Mouse (Mus musculus): Measurements from ENCODE around the gene Pigx. TPM values are rescaled to one million over a fixed set of nuclear protein-coding genes. Genes with fewer than 3 reads are reported as not detected.
A peak's percentile ranks its signal among the peaks of the same experiment; 100 is the strongest.
"Not testable (repeated sequence)": the region's sequence is repeated elsewhere in the genome, so short reads cannot be mapped to it uniquely, and the experiment has no call there.

Gene Pigx
- polyA plus RNA-seq, 1 experiment = 30.3 TPM

- no peak for TF ChIP-seq CTCF (IDR thresholded peaks at IDR 0.05; ENCODE audit: borderline replicate concordance, insufficient read depth, low read depth, low read length)
- no peak for TF ChIP-seq POLR2A (IDR thresholded peaks at IDR 0.05; ENCODE audit: borderline replicate concordance, insufficient read depth, low read length)
- DNase-seq = no peak
- Histone ChIP-seq H3K27ac (ENCODE audit: insufficient read depth, low read length) (no peak overlapping the region), H3K4me1 (ENCODE audit: control insufficient read depth, insufficient read depth, low read length) (no peaks in the 10 kb centered on the region), H3K4me3 (replicated peaks; ENCODE audit: insufficient read depth, low read depth, low read length) (no peak overlapping the region), H3K27me3 (ENCODE audit: control insufficient read depth, insufficient read depth, low read length) (no peaks in the 10 kb centered on the region)
- WGBS = 78% methylated on average over 7 of the region's 7 CpGs
Measured at GRCm38 (mm10) chr16:32108170-32108569, 8.6 kb upstream of the Pigx start.

GRCm38 (mm10) chr16:32107342-32108045 lies 8.0 kb upstream of the Pigx start:
- DNase-seq = no peak
- TF ChIP-seq POLR2A (IDR thresholded peaks at IDR 0.05; ENCODE audit: borderline replicate concordance, insufficient read depth, low read length) (no peak), CTCF (IDR thresholded peaks at IDR 0.05; ENCODE audit: borderline replicate concordance, insufficient read depth, low read depth, low read length) (no peak)
- Histone ChIP-seq H3K27me3 (ENCODE audit: control insufficient read depth, insufficient read depth, low read length) (no peaks in the 10 kb centered on the region), H3K4me3 (replicated peaks; ENCODE audit: insufficient read depth, low read depth, low read length) (no peak overlapping the region), H3K4me1 (ENCODE audit: control insufficient read depth, insufficient read depth, low read length) (no peaks in the 10 kb centered on the region), H3K27ac (ENCODE audit: insufficient read depth, low read length) (no peak overlapping the region)
- WGBS = 97% methylated on average over 12 of the region's 12 CpGs

GRCm38 (mm10) chr16:32105698-32106097 lies 6.2 kb upstream of the Pigx start:
- TF ChIP-seq POLR2A (IDR thresholded peaks at IDR 0.05; ENCODE audit: borderline replicate concordance, insufficient read depth, low read length) = no peak
- TF ChIP-seq CTCF (IDR thresholded peaks at IDR 0.05; ENCODE audit: borderline replicate concordance, insufficient read depth, low read depth, low read length) = peak; percentile 19; the same call in 1 of the 2 replicates

GRCm38 (mm10) chr16:32102295-32102694 lies 2.8 kb upstream of the Pigx start:
- 86% methylated on average over 13 of the region's 13 CpGs for WGBS

More at GRCm38 (mm10) chr16:32105698-32106097, 6.2 kb upstream of the Pigx start:
- Histone ChIP-seq H3K27me3 (ENCODE audit: control insufficient read depth, insufficient read depth, low read length) (no peaks in the 10 kb centered on the region), H3K4me3 (replicated peaks; ENCODE audit: insufficient read depth, low read depth, low read length) (no peak overlapping the region), H3K27ac (ENCODE audit: insufficient read depth, low read length) (no peak overlapping the region), H3K4me1 (ENCODE audit: control insufficient read depth, insufficient read depth, low read length) (no peaks in the 10 kb centered on the region)
- DNase-seq = no peak
- WGBS = 89% methylated on average over 1 of the region's 1 CpGs

GRCm38 (mm10) chr16:32098897-32099637 lies 473 bp downstream of the Pigx start:
- Histone ChIP-seq H3K27me3 (ENCODE audit: control insufficient read depth, insufficient read depth, low read length) (no peaks in the 10 kb centered on the region), H3K27ac (ENCODE audit: insufficient read depth, low read length) (0 out of 2 replicates have a peak overlapping the region, but pooled peaks have one; percentile 5), H3K4me1 (ENCODE audit: control insufficient read depth, insufficient read depth, low read length) (peaks cover 2% of the 10 kb centered on the region; the same call in 1 of the 2 replicates), H3K4me3 (replicated peaks; ENCODE audit: insufficient read depth, low read depth, low read length) (peak overlapping the region; percentile 96)
- no peak for DNase-seq
- under 1% methylated on average over 39 of the region's 39 CpGs for WGBS
- TF ChIP-seq POLR2A (IDR thresholded peaks at IDR 0.05; ENCODE audit: borderline replicate concordance, insufficient read depth, low read length) (no peak), CTCF (IDR thresholded peaks at IDR 0.05; ENCODE audit: borderline replicate concordance, insufficient read depth, low read depth, low read length) (no peak)

More at GRCm38 (mm10) chr16:32102295-32102694, 2.8 kb upstream of the Pigx start:
- no peaks in the 10 kb centered on the region for H3K27me3 ChIP-seq (ENCODE audit: control insufficient read depth, insufficient read depth, low read length)
- TF ChIP-seq POLR2A (IDR thresholded peaks at IDR 0.05; ENCODE audit: borderline replicate concordance, insufficient read depth, low read length) (no peak), CTCF (IDR thresholded peaks at IDR 0.05; ENCODE audit: borderline replicate concordance, insufficient read depth, low read depth, low read length) (no peak)
- H3K4me3 ChIP-seq (replicated peaks; ENCODE audit: insufficient read depth, low read depth, low read length) = no peak overlapping the region
- H3K27ac ChIP-seq (ENCODE audit: insufficient read depth, low read length) = no peak overlapping the region
- DNase-seq = no peak
- H3K4me1 ChIP-seq (ENCODE audit: control insufficient read depth, insufficient read depth, low read length) = peaks cover 2% of the 10 kb centered on the region; the same call in 1 of the 2 replicates

- H3K4me1 ChIP-seq (ENCODE audit: control insufficient read depth, insufficient read depth, low read length); H3K27ac ChIP-seq (ENCODE audit: insufficient read depth, low read length); H3K4me3 ChIP-seq (replicated peaks; ENCODE audit: insufficient read depth, low read depth, low read length); DNase-seq; H3K27me3 ChIP-seq (ENCODE audit: control insufficient read depth, insufficient read depth, low read length): not testable (repeated sequence)
- WGBS = 94% methylated on average over 2 of the region's 2 CpGs
Measured at GRCm38 (mm10) chr16:32097757-32098156, 1.8 kb downstream of the Pigx start.

GRCm38 (mm10) chr16:32091466-32091865 lies 8.1 kb downstream of the Pigx start:
- TF ChIP-seq CTCF (IDR thresholded peaks at IDR 0.05; ENCODE audit: borderline replicate concordance, insufficient read depth, low read depth, low read length) (no peak), POLR2A (IDR thresholded peaks at IDR 0.05; ENCODE audit: borderline replicate concordance, insufficient read depth, low read length) (no peak)
- Histone ChIP-seq H3K27ac (ENCODE audit: insufficient read depth, low read length) (no peak overlapping the region), H3K4me1 (ENCODE audit: control insufficient read depth, insufficient read depth, low read length) (no peaks in the 10 kb centered on the region), H3K4me3 (replicated peaks; ENCODE audit: insufficient read depth, low read depth, low read length) (no peak overlapping the region), H3K27me3 (ENCODE audit: control insufficient read depth, insufficient read depth, low read length) (no peaks in the 10 kb centered on the region)
- WGBS = 96% methylated on average over 7 of the region's 7 CpGs
- DNase-seq = no peak

Measured in cerebellum, adult 2 months (tissue).